Mouse (Mus musculus) CH12.LX (cell line): ENCODE measurements around the gene Pfdn6.

Experiments used
- CHD1 ChIP-seq: IDR thresholded peaks from 2 replicates; pipeline ENCODE4 v1.6.1; 2012; ENCODE audit warnings: low read depth, low read length, improper control_type of control experiment, inconsistent platforms
- CTCF ChIP-seq, 2 experiments: IDR thresholded peaks in 1 of 2; conservative IDR thresholded peaks in 1 of 2; 2 replicates each; pipeline ENCODE4 v1.5.1; 2011 to 2012; ENCODE audit warnings: low read depth in 2 of 2, low read length in 2 of 2, improper control_type of control experiment in 1 of 2, inconsistent platforms in 1 of 2, mild to moderate bottlenecking in 1 of 2, moderate library complexity in 1 of 2
- ELF1 ChIP-seq: IDR thresholded peaks from 2 replicates; pipeline ENCODE4 v1.6.1; 2014; ENCODE audit warnings: low read depth, mild to moderate bottlenecking, inconsistent platforms, low read length, improper control_type of control experiment
- EP300 ChIP-seq: IDR thresholded peaks from 2 replicates; pipeline ENCODE4 v1.6.1; 2011; ENCODE audit warnings: low read length, improper control_type of control experiment
- MYC ChIP-seq: IDR thresholded peaks from 2 replicates; pipeline ENCODE4 v1.6.1; 2011; ENCODE audit warnings: low read depth, mild to moderate bottlenecking, improper control_type of control experiment, low read length
- RCOR1 ChIP-seq: conservative IDR thresholded peaks from 2 replicates; pipeline ENCODE4 v1.6.1; 2012; ENCODE audit warnings: low read depth, mild to moderate bottlenecking, inconsistent platforms, low read length, improper control_type of control experiment
- USF1 ChIP-seq: IDR thresholded peaks from 2 replicates; pipeline ENCODE4 v1.6.1; 2014; ENCODE audit warnings: low read depth, mild to moderate bottlenecking, inconsistent platforms, low read length, improper control_type of control experiment
- ZC3H11A ChIP-seq: IDR thresholded peaks from 2 replicates; pipeline ENCODE4 v1.6.1; 2012; ENCODE audit warnings: low read depth, mild to moderate bottlenecking, inconsistent platforms, low read length, improper control_type of control experiment
- ZKSCAN1 ChIP-seq: IDR thresholded peaks from 2 replicates; pipeline ENCODE4 v1.6.1; 2012; ENCODE audit warnings: low read depth, inconsistent platforms, low read length, improper control_type of control experiment, borderline replicate concordance

DNA sequence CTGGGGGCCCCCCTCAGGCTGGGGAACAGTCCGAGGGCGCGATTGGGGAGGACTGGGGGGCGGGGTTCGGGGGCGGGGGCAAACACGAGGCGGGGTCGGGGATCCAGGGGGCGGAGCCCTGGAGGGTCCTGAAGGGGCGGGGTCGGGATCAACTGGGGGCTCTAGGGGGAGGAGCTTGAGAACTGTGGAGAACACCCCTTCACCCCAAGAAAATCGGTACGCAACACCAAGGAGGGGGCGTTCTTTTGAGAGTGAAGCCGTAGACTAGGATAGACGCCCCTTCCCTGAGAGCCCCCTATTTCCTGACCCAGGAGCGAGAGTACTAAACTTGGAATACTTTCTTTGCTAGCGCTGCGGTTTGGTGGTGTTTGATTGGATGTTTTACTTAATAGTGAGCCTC is 23.8 kb downstream of the Pfdn6 start:
- TF ChIP-seq ZC3H11A: no peak
- no peak for TF ChIP-seq CTCF (conservative IDR thresholded peaks at IDR 0.05 in 1 of 2, IDR thresholded peaks at IDR 0.05 in 1 of 2; ENCODE audit: low read depth in 2 of 2, low read length in 2 of 2)
- TF ChIP-seq USF1: no peak
- no peak for TF ChIP-seq CHD1
- no peak for TF ChIP-seq ZKSCAN1
- TF ChIP-seq ELF1: no peak
- TF ChIP-seq MYC: no peak
- no peak for TF ChIP-seq EP300
- no peak for TF ChIP-seq RCOR1
